Mouse (Mus musculus): ENCODE data around the gene Cd68. TPM values are rescaled to one million over a fixed set of nuclear protein-coding genes. Genes with fewer than 3 reads are reported as not detected.

Cd68 gene
- polyA plus RNA-seq, 1 experiment from 2014 or later = 8.0 TPM

DNA sequence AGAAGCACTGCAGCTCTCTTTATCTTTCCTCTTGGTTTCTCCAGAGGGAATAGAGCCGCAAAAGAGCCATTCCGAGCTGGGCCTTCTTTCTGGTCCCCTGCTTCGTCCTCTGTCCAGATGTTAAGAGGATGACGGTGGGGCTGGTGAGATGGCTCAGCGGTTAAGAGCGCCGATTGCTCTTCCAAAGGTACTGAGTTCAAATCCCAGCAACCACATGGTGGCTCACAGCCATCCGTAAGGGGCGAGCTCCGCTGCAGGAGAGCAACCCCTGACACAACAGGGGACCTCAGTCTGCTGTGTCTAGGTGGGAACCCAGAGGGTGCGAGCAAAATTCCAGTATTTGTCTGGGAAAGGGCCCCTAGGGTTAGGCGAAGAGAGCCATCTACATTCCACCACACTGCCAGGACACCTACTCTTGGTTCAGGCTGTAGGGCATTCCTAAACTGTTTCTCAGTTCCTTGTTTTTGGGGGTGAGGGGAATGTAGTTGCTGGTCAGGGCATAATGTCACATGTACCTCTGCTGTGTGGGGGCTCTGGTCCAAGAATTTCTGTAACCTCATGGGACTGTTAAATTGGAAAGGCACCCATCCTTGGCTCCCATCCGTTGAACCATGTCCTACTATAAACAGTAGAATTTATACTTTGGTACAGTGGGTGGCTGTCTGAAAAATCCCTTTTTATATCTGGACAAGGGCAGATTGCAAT, 2.8 kb downstream of the Cd68 start:
- Histone ChIP-seq H3K9ac (peak overlapping the region; percentile 72), H3K27me3 (no peaks in the 10 kb centered on the region), H3K4me3 (peak overlapping the region; percentile 52), H3K4me1 (peaks cover 15% of the 10 kb centered on the region), H3K27ac (peak overlapping the region; percentile 96), H3K4me2 (replicated peaks) (peak overlapping the region; percentile 55), H3K9me3 (no peaks in the 10 kb centered on the region), H3K36me3 (peaks cover 61% of the 10 kb centered on the region)
- 0 out of 2 replicates have a peak, but pooled peaks have one; percentile 16 for ATAC-seq (ENCODE audit: insufficient number of reproducible peaks, insufficient read depth, low FRiP score, low TSS enrichment)
- 70% methylated on average over 13 of the region's 13 CpGs for WGBS

GRCm38 (mm10) chr11:69662213-69662966, 3.6 kb downstream of the Cd68 start, which contains the start of gene Mpdu1:
Gene Mpdu1 (minus strand): TSS chr11:69662642.
- under 1% methylated on average over 48 of the region's 48 CpGs for WGBS
- Histone ChIP-seq H3K27me3 (no peaks in the 10 kb centered on the region), H3K36me3 (peaks cover 60% of the 10 kb centered on the region), H3K9ac (peak within 1 kb of the TSS; percentile 72), H3K9me3 (no peaks in the 10 kb centered on the region), H3K4me3 (peak within 1 kb of the TSS; percentile 52), H3K27ac (peak within 1 kb of the TSS; percentile 96), H3K4me1 (peaks cover 15% of the 10 kb centered on the region), H3K4me2 (replicated peaks) (peak within 1 kb of the TSS; percentile 55)
- ATAC-seq (ENCODE audit: insufficient number of reproducible peaks, insufficient read depth, low FRiP score, low TSS enrichment) = peak; percentile 94

DNA sequence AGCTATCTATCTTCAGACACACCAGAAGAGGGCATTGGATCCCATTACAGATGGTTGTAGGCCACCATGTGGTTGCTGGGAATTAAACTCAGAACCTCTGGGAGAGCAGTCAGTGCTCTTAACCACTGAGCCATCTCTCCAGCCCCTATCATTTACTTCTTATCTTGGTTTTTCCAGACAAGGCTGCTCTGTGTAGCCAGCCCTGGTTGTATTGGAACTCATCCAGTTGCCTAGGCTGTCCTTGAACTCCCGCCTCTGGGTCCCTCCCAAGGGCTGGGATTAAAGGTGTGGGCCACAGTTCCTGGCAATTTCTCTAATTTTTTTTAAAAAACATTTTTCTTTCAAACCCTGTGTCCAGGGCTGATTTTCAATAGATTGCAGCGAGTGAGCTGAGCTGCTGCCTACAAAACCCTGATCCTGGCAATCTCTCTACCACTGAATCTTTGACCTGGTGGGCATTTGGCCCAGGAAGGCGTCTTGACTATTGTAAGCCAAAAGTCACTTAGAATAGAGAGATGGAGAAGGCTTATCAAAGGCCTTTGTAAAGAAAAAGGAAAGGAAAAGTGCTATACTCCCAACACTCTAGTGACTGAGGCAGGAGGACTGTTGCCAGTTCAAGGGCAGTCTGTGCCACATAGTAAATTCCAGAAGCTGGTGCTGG, 4.6 kb downstream of the Cd68 start:
- Histone ChIP-seq H3K4me3 (peak overlapping the region; percentile 52), H3K4me1 (peaks cover 23% of the 10 kb centered on the region), H3K27me3 (no peaks in the 10 kb centered on the region), H3K9me3 (no peaks in the 10 kb centered on the region), H3K4me2 (replicated peaks) (peak overlapping the region; percentile 55), H3K9ac (peak overlapping the region; percentile 72; the same call in 1 of the 2 replicates), H3K27ac (peak overlapping the region; percentile 96), H3K36me3 (peaks cover 62% of the 10 kb centered on the region)
- no peak for ATAC-seq (ENCODE audit: insufficient number of reproducible peaks, insufficient read depth, low FRiP score, low TSS enrichment)
- 81% methylated on average over 3 of the region's 3 CpGs for WGBS

DNA sequence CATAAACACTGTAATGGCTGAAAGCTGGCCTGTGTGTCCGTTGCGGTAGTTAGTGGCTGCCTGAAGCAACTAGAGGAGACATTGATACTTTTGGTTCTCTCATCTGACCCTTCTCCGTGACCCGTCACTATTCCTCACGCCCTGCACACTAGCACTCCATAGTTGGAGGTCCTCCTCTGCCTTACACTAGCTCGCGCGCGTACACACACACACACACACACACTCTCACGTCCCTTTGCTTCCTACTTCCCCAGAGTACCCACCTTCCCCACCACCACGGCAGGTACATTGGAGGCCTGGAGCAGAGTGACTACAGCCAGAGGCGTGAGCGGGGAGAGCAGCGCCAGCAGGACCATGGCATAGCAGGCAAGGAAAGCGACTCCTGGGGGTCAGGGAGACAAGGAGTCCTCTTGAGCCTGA, 8.5 kb downstream of the Cd68 start:
- Histone ChIP-seq H3K36me3 (peaks cover 57% of the 10 kb centered on the region), H3K9me3 (no peaks in the 10 kb centered on the region), H3K27me3 (no peaks in the 10 kb centered on the region), H3K4me3 (no peak overlapping the region), H3K4me1 (peaks cover 39% of the 10 kb centered on the region), H3K9ac (0 out of 2 replicates have a peak overlapping the region, but pooled peaks have one; percentile 0), H3K4me2 (replicated peaks) (no peak overlapping the region), H3K27ac (peak overlapping the region; percentile 41; the same call in 1 of the 2 replicates)
- ATAC-seq (ENCODE audit: insufficient number of reproducible peaks, insufficient read depth, low FRiP score, low TSS enrichment) = no peak
- 83% methylated on average over 15 of the region's 15 CpGs for WGBS

DNA sequence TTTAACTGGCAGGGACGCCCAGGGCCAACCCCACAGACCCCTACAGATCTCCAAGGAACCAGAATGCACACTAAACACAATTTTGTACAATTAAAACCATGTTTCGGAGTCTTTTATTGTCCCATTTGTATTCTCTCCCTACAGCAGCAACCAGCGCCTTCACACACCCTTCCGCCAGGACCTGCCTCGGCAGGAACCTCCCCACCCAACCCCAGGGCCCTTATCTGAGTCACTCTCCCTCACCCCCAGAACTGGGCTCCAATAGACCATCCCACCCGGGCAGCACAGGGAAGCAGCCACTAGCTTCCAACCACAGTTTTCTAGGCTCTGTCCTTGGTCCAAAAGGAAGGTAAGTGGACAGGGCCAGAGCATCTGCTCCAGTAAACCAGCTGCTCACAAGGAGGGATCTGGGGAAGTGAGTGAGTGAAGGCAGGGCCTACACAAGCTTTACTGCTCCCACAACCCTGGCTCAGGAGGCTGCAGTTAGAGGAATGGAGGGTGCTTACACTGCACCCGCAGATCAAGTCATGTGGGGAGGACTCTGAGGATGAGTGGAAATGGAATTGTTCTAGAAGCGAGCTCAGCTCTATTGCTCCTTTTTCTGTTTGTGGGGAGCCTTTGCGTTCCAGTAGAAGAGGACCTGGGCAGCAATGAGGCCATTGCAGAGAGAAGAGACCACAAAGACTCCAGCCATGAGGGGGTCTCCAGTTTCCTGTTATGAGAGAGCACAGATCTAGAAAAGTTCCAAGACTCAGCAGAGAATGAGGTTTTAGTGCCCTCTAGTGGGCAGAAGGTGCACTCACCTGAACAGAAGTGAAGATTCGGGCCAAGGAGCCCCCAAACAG, 9.1 kb downstream of the Cd68 start:
- no peak overlapping the region for H3K9ac ChIP-seq
- no peaks in the 10 kb centered on the region for H3K27me3 ChIP-seq
- 0 out of 2 replicates have a peak overlapping the region, but pooled peaks have one; percentile 7 for H3K4me3 ChIP-seq
- ATAC-seq (ENCODE audit: insufficient number of reproducible peaks, insufficient read depth, low FRiP score, low TSS enrichment) = no peak
- H3K4me2 ChIP-seq (replicated peaks) = no peak overlapping the region
- H3K9me3 ChIP-seq = no peaks in the 10 kb centered on the region
- peaks cover 39% of the 10 kb centered on the region for H3K4me1 ChIP-seq
- WGBS = 76% methylated on average over 10 of the region's 10 CpGs
- peaks cover 63% of the 10 kb centered on the region for H3K36me3 ChIP-seq
- peak overlapping the region; percentile 73 for H3K27ac ChIP-seq

DNA sequence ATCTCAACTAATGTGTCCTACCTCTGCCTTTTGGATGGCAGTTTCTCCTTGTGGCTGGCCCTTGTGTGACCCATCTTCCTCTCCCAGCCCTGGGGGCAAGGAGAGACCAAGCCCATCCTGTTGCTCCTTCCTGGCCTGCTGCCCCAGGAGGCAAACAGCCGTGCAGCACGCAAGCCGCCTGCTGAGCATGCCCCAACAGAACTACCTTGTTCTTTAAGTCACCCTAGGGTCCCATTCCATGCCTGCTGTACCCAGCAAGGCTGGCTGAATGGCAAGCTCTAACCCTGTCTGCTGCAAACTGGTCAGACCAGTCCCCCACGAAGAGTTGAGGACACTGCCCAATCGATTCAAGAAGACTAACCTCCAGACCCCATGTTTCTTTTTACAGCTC, 9.9 kb downstream of the Cd68 start:
- Histone ChIP-seq H3K4me1 (peaks cover 32% of the 10 kb centered on the region), H3K27ac (no peak overlapping the region), H3K4me3 (no peak overlapping the region), H3K27me3 (no peaks in the 10 kb centered on the region), H3K4me2 (replicated peaks) (0 out of 2 replicates have a peak overlapping the region, but pooled peaks have one; percentile 8), H3K9ac (no peak overlapping the region), H3K9me3 (no peaks in the 10 kb centered on the region), H3K36me3 (peaks cover 70% of the 10 kb centered on the region)
- WGBS = 63% methylated on average over 5 of the region's 5 CpGs
- ATAC-seq (ENCODE audit: insufficient number of reproducible peaks, insufficient read depth, low FRiP score, low TSS enrichment) = no peak

DNA sequence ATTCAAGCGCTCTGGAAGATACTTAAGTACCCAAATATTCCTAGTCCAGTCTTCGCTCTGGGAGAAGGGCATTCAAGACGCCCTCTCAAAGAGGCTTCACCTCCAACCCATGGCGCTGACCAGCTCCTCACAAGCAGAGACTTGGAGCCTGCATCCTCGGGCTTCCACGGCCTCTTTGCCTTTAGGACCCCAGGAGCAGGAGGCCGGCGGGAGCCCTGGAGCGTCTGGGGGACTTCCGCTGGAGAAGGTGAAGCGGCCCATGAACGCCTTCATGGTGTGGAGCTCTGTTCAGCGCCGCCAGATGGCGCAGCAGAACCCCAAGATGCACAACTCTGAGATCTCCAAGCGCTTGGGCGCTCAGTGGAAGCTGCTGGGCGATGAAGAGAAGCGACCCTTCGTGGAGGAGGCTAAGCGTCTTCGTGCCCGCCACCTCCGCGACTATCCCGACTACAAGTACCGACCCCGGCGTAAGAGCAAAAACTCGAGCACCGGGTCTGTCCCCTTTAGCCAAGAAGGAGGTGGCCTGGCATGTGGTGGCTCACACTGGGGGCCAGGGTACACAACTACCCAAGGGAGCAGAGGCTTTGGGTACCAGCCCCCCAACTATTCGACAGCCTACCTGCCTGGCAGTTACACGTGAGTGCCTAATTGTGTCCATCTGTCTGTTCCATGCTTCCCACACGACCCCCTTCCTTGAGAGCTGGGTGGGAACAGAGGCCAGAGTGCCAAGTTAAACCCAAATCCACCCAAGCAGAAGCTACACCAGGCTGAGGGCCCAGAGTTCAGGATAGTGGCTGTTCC, 10.5 kb downstream of the Cd68 start, which contains the start of gene Sox15:
TSS of gene Sox15 (plus strand) at position 51 of the 801 bp plus-strand sequence.
- Histone ChIP-seq H3K36me3 (peaks cover 76% of the 10 kb centered on the region), H3K27me3 (no peaks in the 10 kb centered on the region), H3K4me1 (peaks cover 29% of the 10 kb centered on the region), H3K27ac (peak within 1 kb of the TSS; percentile 72), H3K9ac (peak within 1 kb of the TSS; percentile 42; the same call in 1 of the 2 replicates), H3K9me3 (no peaks in the 10 kb centered on the region), H3K4me2 (replicated peaks) (0 out of 2 replicates have a peak within 1 kb of the TSS, but pooled peaks have one; percentile 8), H3K4me3 (peak within 1 kb of the TSS; percentile 12; the same call in 1 of the 2 replicates)
- peak; percentile 18; the same call in 1 of the 2 replicates for ATAC-seq (ENCODE audit: insufficient number of reproducible peaks, insufficient read depth, low FRiP score, low TSS enrichment)
- WGBS = 19% methylated on average over 34 of the region's 34 CpGs

DNA sequence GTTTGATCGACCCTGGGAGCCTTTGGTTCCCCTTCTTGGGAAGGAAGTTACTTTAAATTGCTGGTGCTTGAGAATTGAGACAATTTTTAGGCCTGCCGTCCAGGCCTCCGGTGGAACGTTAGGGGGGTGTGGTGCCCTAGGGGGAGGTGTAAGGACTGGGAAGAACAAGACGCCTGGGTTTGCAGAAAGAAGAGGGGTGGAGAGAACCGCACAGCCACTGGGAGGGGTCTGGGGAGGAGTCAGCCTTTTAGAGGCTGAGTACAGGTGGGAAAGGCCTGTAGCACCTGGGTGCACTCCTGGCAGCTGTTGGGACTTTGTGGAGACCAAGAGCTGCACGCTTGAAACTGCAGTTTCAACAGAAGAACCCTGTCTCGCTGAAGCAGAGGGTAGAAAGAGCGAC, 11.2 kb downstream of the Cd68 start:
- no peaks in the 10 kb centered on the region for H3K27me3 ChIP-seq
- no peaks in the 10 kb centered on the region for H3K9me3 ChIP-seq
- peaks cover 81% of the 10 kb centered on the region for H3K36me3 ChIP-seq
- 0 out of 2 replicates have a peak overlapping the region, but pooled peaks have one; percentile 8 for H3K4me2 ChIP-seq (replicated peaks)
- 28% methylated on average over 9 of the region's 9 CpGs for WGBS
- H3K9ac ChIP-seq = peak overlapping the region; percentile 2; the same call in 1 of the 2 replicates
- H3K4me3 ChIP-seq = no peak overlapping the region
- peaks cover 29% of the 10 kb centered on the region for H3K4me1 ChIP-seq
- H3K27ac ChIP-seq = peak overlapping the region; percentile 72
- ATAC-seq (ENCODE audit: insufficient number of reproducible peaks, insufficient read depth, low FRiP score, low TSS enrichment) = no peak

GRCm38 (mm10) chr11:69653399-69653798, 12.6 kb downstream of the Cd68 start:
- Histone ChIP-seq H3K27me3 (no peaks in the 10 kb centered on the region), H3K4me2 (replicated peaks) (no peak overlapping the region), H3K36me3 (peaks cover 82% of the 10 kb centered on the region), H3K4me3 (no peak overlapping the region), H3K4me1 (peaks cover 29% of the 10 kb centered on the region), H3K27ac (peak overlapping the region; percentile 30; the same call in 1 of the 2 replicates), H3K9ac (0 out of 2 replicates have a peak overlapping the region, but pooled peaks have one; percentile 7), H3K9me3 (no peaks in the 10 kb centered on the region)
- 54% methylated on average over 5 of the region's 5 CpGs for WGBS
- no peak for ATAC-seq (ENCODE audit: insufficient number of reproducible peaks, insufficient read depth, low FRiP score, low TSS enrichment)

GRCm38 (mm10) chr11:69645860-69646259, 20.1 kb downstream of the Cd68 start:
- Histone ChIP-seq H3K9ac (no peak overlapping the region), H3K36me3 (peaks cover 95% of the 10 kb centered on the region), H3K4me1 (no peaks in the 10 kb centered on the region), H3K27me3 (no peaks in the 10 kb centered on the region), H3K9me3 (no peaks in the 10 kb centered on the region), H3K27ac (no peak overlapping the region), H3K4me3 (no peak overlapping the region), H3K4me2 (replicated peaks) (no peak overlapping the region)
- ATAC-seq (ENCODE audit: insufficient number of reproducible peaks, insufficient read depth, low FRiP score, low TSS enrichment) = no peak
- 92% methylated on average over 5 of the region's 5 CpGs for WGBS
